Mouse (Mus musculus): Measurements from ENCODE around the gene Mdh2. TPM values are rescaled to one million over a fixed set of nuclear protein-coding genes. Genes with fewer than 3 reads are reported as not detected.

Mdh2 gene
- total and polyA plus RNA-seq, 2 experiments from 2014 or later: 172 to 656 TPM

DNA sequence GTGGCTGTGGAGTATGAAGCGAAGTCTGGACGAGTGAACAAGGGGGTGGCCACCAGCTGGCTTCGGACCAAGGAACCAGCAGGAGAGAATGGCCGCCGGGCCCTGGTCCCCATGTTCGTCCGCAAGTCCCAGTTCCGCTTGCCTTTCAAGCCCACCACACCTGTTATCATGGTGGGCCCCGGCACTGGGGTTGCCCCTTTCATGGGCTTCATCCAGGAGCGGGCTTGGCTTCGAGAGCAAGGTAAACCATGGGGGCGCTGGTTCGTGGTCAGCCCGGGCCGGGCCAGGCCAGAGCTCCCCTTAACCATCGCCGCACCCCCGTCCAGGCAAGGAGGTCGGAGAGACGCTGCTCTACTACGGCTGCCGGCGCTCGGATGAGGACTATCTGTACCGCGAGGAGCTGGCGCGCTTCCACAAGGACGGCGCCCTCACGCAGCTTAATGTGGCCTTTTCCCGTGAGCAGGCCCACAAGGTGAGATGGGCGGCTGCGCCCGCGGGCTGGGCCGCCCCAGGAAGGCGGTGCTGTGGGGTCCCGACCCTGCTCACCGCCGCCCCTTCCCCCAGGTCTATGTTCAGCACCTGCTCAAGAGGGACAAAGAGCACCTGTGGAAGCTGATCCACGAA is 44.1 kb upstream of the Mdh2 start:
- no peak overlapping the region for H3K9ac ChIP-seq (replicated peaks; ENCODE audit: low read length, poor library complexity, severe bottlenecking)
- 95% methylated on average over 42 of the region's 42 CpGs for WGBS
- ATAC-seq (ENCODE audit: low FRiP score): no peak
- TF ChIP-seq CTCF (IDR thresholded peaks at IDR 0.05): no peak
- no peaks in the 10 kb centered on the region for H3K27me3 ChIP-seq (ENCODE audit: insufficient read depth, low read length)
- H3K9me3 ChIP-seq (ENCODE audit: low read length): no peaks in the 10 kb centered on the region
- no peak overlapping the region for H3K4me3 ChIP-seq (ENCODE audit: low read depth, low read length)
- DNase-seq (ENCODE audit: low spot score): no peak
- H3K27ac ChIP-seq (ENCODE audit: low read depth, low read length): no peak overlapping the region
- H3K4me2 ChIP-seq (ENCODE audit: low read depth, low read length, poor library complexity, severe bottlenecking): no peak overlapping the region
- H3K4me1 ChIP-seq (ENCODE audit: insufficient read depth, low read length): no peaks in the 10 kb centered on the region
- H3K36me3 ChIP-seq (ENCODE audit: insufficient read depth, low read length): peaks cover 75% of the 10 kb centered on the region

DNA sequence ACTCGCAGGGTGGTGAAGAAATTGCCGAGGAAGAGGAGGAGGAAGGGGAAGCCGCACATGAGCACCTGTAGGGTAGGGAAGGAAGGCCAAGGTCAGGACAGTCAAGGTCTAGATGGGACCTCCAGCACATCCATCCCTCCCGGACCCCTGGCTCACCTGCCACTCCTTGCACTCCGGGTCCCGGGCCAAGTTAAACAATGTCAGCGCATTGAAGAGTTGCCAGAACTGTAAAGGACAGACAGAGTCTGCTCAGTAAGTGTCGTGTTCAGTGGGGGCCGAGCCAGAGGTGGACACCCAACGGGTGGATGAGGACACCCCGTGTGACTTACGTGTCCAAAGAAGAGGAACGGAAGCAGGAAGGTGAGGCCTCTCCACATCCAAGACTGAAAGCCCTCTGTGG is 42.5 kb upstream of the Mdh2 start:
- DNase-seq (ENCODE audit: low spot score) (no peak), ATAC-seq (ENCODE audit: low FRiP score) (no peak)
- no peak for TF ChIP-seq CTCF (IDR thresholded peaks at IDR 0.05)
- Histone ChIP-seq H3K4me3 (ENCODE audit: low read depth, low read length) (no peak overlapping the region), H3K27me3 (ENCODE audit: insufficient read depth, low read length) (no peaks in the 10 kb centered on the region), H3K4me2 (ENCODE audit: low read depth, low read length, poor library complexity, severe bottlenecking) (no peak overlapping the region), H3K9ac (replicated peaks; ENCODE audit: low read length, poor library complexity, severe bottlenecking) (no peak overlapping the region), H3K9me3 (ENCODE audit: low read length) (no peaks in the 10 kb centered on the region), H3K27ac (ENCODE audit: low read depth, low read length) (no peak overlapping the region), H3K36me3 (ENCODE audit: insufficient read depth, low read length) (peaks cover 68% of the 10 kb centered on the region), H3K4me1 (ENCODE audit: insufficient read depth, low read length) (no peaks in the 10 kb centered on the region)
- WGBS: 92% methylated on average over 13 of the region's 13 CpGs

DNA sequence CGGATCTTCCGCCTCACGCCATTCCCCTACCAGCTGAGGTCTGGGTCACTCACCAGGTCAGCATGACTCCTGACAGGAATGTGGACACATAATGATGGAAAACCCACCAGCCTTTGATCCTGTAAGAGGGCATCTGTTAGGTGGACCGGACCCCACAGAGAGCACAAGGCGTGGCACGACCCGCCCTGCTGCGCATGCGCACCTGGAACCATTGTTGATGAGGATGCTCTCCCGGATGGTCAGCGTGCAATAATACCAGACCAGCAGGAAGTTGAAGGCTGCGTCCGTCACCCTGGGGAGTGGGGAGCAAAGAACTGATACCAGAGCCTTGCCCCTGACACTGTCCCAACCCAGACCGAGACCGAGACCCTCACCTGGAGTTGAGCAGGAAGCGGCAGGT is 41.7 kb upstream of the Mdh2 start:
- 96% methylated on average over 16 of the region's 16 CpGs for WGBS
- DNase-seq (ENCODE audit: low spot score) (no peak), ATAC-seq (ENCODE audit: low FRiP score) (no peak)
- H3K4me3 ChIP-seq (ENCODE audit: low read depth, low read length): no peak overlapping the region
- H3K9me3 ChIP-seq (ENCODE audit: low read length): no peaks in the 10 kb centered on the region
- no peaks in the 10 kb centered on the region for H3K4me1 ChIP-seq (ENCODE audit: insufficient read depth, low read length)
- H3K9ac ChIP-seq (replicated peaks; ENCODE audit: low read length, poor library complexity, severe bottlenecking): no peak overlapping the region
- peaks cover 65% of the 10 kb centered on the region for H3K36me3 ChIP-seq (ENCODE audit: insufficient read depth, low read length)
- no peak overlapping the region for H3K27ac ChIP-seq (ENCODE audit: low read depth, low read length)
- no peaks in the 10 kb centered on the region for H3K27me3 ChIP-seq (ENCODE audit: insufficient read depth, low read length)
- no peak overlapping the region for H3K4me2 ChIP-seq (ENCODE audit: low read depth, low read length, poor library complexity, severe bottlenecking)
- TF ChIP-seq CTCF (IDR thresholded peaks at IDR 0.05): no peak

- H3K4me2 ChIP-seq (ENCODE audit: low read depth, low read length, poor library complexity, severe bottlenecking): no peak overlapping the region
- no peak overlapping the region for H3K4me3 ChIP-seq (ENCODE audit: low read depth, low read length)
- ATAC-seq (ENCODE audit: low FRiP score) (no peak), DNase-seq (ENCODE audit: low spot score) (no peak)
- H3K27me3 ChIP-seq (ENCODE audit: insufficient read depth, low read length): no peaks in the 10 kb centered on the region
- peaks cover 65% of the 10 kb centered on the region for H3K36me3 ChIP-seq (ENCODE audit: insufficient read depth, low read length)
- no peak overlapping the region for H3K27ac ChIP-seq (ENCODE audit: low read depth, low read length)
- TF ChIP-seq CTCF (IDR thresholded peaks at IDR 0.05): peak; percentile 56
- no peaks in the 10 kb centered on the region for H3K9me3 ChIP-seq (ENCODE audit: low read length)
- H3K9ac ChIP-seq (replicated peaks; ENCODE audit: low read length, poor library complexity, severe bottlenecking): no peak overlapping the region
- no peaks in the 10 kb centered on the region for H3K4me1 ChIP-seq (ENCODE audit: insufficient read depth, low read length)
- WGBS: 81% methylated on average over 7 of the region's 7 CpGs
Observed at GRCm38 (mm10) chr5:135737154-135737553, 41.1 kb upstream of the Mdh2 start.

DNA sequence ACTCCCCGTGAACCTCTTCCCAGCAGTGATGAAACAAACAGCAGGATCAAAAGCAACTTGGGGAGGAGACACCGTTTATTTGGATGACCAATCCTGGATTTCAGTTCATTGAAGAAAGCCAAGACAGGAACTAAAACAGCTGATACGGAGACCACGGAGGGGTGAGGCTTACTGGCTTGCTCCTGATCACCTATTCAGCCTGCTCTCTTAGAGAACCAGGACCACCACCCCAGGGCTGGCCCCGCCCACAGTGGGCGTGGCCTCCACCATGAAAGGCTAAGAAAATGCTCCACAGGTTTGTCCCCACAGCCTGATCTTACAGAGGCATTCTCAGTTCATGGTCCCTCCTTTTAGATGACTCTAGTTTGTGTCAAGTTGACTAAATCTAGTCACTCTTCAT is 40.0 kb upstream of the Mdh2 start:
- TF ChIP-seq CTCF (IDR thresholded peaks at IDR 0.05): no peak
- no peak overlapping the region for H3K9ac ChIP-seq (replicated peaks; ENCODE audit: low read length, poor library complexity, severe bottlenecking)
- WGBS: 38% methylated on average over 6 of the region's 6 CpGs
- H3K4me1 ChIP-seq (ENCODE audit: insufficient read depth, low read length): no peaks in the 10 kb centered on the region
- H3K27ac ChIP-seq (ENCODE audit: low read depth, low read length): no peak overlapping the region
- no peak overlapping the region for H3K4me3 ChIP-seq (ENCODE audit: low read depth, low read length)
- DNase-seq (ENCODE audit: low spot score) (no peak), ATAC-seq (ENCODE audit: low FRiP score) (no peak)
- H3K36me3 ChIP-seq (ENCODE audit: insufficient read depth, low read length): peaks cover 54% of the 10 kb centered on the region
- no peaks in the 10 kb centered on the region for H3K27me3 ChIP-seq (ENCODE audit: insufficient read depth, low read length)
- no peaks in the 10 kb centered on the region for H3K9me3 ChIP-seq (ENCODE audit: low read length)
- no peak overlapping the region for H3K4me2 ChIP-seq (ENCODE audit: low read depth, low read length, poor library complexity, severe bottlenecking)

- DNase-seq (ENCODE audit: low spot score) (no peak), ATAC-seq (ENCODE audit: low FRiP score) (no peak)
- no peaks in the 10 kb centered on the region for H3K9me3 ChIP-seq (ENCODE audit: low read length)
- H3K27me3 ChIP-seq (ENCODE audit: insufficient read depth, low read length): no peaks in the 10 kb centered on the region
- no peak overlapping the region for H3K9ac ChIP-seq (replicated peaks; ENCODE audit: low read length, poor library complexity, severe bottlenecking)
- H3K36me3 ChIP-seq (ENCODE audit: insufficient read depth, low read length): peaks cover 19% of the 10 kb centered on the region
- WGBS: 68% methylated on average over 10 of the region's 10 CpGs
- no peaks in the 10 kb centered on the region for H3K4me1 ChIP-seq (ENCODE audit: insufficient read depth, low read length)
- TF ChIP-seq CTCF (IDR thresholded peaks at IDR 0.05): no peak
- H3K27ac ChIP-seq (ENCODE audit: low read depth, low read length): no peak overlapping the region
- H3K4me2 ChIP-seq (ENCODE audit: low read depth, low read length, poor library complexity, severe bottlenecking): no peak overlapping the region
- no peak overlapping the region for H3K4me3 ChIP-seq (ENCODE audit: low read depth, low read length)
Observed at GRCm38 (mm10) chr5:135742156-135742555, 36.1 kb upstream of the Mdh2 start.
